19 mouse cellular contexts compared by ENCODE assay signal in the genomic region with DNA sequence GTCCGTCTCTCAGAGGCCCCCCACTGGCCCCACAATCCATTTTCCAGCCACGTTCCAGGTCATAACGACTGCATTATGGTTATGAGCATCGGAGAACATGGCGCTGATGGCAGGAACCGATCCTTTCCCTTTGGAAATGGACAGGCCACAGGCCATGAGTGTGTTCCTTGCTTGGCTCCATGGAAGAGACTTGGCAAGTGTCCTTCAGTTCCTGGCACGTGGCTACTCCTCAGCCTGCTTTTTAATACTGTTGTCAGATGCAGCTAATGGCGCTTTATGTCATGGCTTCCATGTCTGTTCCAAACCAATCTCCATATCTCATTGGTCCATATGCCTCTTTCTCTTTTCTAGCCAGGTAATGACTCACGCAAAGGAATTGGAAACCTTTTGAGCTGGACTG. TPM values are rescaled to one million over a fixed set of nuclear protein-coding genes. Genes with fewer than 3 reads are reported as not detected.
"Had no signal": no experiment of that assay in that cellular context is flagged by ENCODE, and none has a peak within 500 bp of the region (broad histone marks: within the 10 kb centered on the region; RNA-seq: fewer than 3 reads in every experiment).

No protein-coding gene starts in this region.

- ATAC-seq: lung, postnatal 0 days had no signal

- H3K4me2 ChIP-seq: lung, embryonic 15.5 days; midbrain, embryonic 11.5 days; midbrain, embryonic 13.5 days; midbrain, embryonic 15.5 days; neural tube, embryonic 12.5 days; stomach, embryonic 15.5 days had no signal

- H3K27ac ChIP-seq: lung, embryonic 15.5 days; macrophage; midbrain, embryonic 13.5 days; midbrain, embryonic 15.5 days; neural tube, embryonic 12.5 days; stomach, embryonic 15.5 days; stomach, postnatal 0 days had no signal

- H3K9ac ChIP-seq: lung, embryonic 15.5 days; midbrain, embryonic 13.5 days; midbrain, embryonic 15.5 days; neural tube, embryonic 12.5 days; stomach, embryonic 15.5 days had no signal

- H3K36me3 ChIP-seq: lung, embryonic 15.5 days; midbrain, embryonic 15.5 days; neural tube, embryonic 12.5 days; stomach, embryonic 15.5 days had no signal

- DNase-seq: lung, adult 2 months; lung, postnatal 14 days; lung, postnatal 36 days; right cerebral cortex, postnatal 14 days; thymus, adult 2 months; thymus, postnatal 25 days; thymus, postnatal 4 days had no signal

- H3K4me1 ChIP-seq: lung, embryonic 15.5 days; midbrain, embryonic 15.5 days; stomach, embryonic 15.5 days had no signal

- H3K27me3 ChIP-seq: lung, embryonic 15.5 days; megakaryocyte, embryonic 14.5 days; midbrain, embryonic 13.5 days; midbrain, embryonic 15.5 days; neural tube, embryonic 12.5 days; stomach, embryonic 15.5 days had no signal

- H3K4me3 ChIP-seq: lung, embryonic 15.5 days; megakaryocyte, embryonic 14.5 days; midbrain, embryonic 13.5 days; midbrain, embryonic 15.5 days; neural tube, embryonic 12.5 days; stomach, embryonic 15.5 days had no signal

- H3K9me3 ChIP-seq: lung, embryonic 15.5 days; midbrain, embryonic 13.5 days; midbrain, embryonic 15.5 days; neural tube, embryonic 12.5 days; stomach, embryonic 15.5 days had no signal

RNA-seq across cellular contexts. Expression of a gene that starts 24.9 kb away (rescaled TPM):
- total RNA-seq: monocyte, adult 5-6 weeks; neutrophil, adult 5-6 weeks had no signal
